Mouse (Mus musculus) ES-Bruce4 (cell line): ENCODE results near the gene Ifi27l2a.

Source experiments
- CTCF ChIP-seq: IDR thresholded peaks from one replicate; pipeline ENCODE4 v1.8.1; 2011; ENCODE audit warnings: low read depth, low read length
- EP300 ChIP-seq: IDR thresholded peaks from 2 replicates; pipeline ENCODE4 v1.6.1; 2011; ENCODE audit warnings: low read depth, low read length; ENCODE audit not compliant: insufficient read depth
- POLR2A ChIP-seq: IDR thresholded peaks from one replicate; pipeline ENCODE4 v1.8.1; 2011; ENCODE audit warnings: low read length; ENCODE audit not compliant: insufficient read depth

DNA sequence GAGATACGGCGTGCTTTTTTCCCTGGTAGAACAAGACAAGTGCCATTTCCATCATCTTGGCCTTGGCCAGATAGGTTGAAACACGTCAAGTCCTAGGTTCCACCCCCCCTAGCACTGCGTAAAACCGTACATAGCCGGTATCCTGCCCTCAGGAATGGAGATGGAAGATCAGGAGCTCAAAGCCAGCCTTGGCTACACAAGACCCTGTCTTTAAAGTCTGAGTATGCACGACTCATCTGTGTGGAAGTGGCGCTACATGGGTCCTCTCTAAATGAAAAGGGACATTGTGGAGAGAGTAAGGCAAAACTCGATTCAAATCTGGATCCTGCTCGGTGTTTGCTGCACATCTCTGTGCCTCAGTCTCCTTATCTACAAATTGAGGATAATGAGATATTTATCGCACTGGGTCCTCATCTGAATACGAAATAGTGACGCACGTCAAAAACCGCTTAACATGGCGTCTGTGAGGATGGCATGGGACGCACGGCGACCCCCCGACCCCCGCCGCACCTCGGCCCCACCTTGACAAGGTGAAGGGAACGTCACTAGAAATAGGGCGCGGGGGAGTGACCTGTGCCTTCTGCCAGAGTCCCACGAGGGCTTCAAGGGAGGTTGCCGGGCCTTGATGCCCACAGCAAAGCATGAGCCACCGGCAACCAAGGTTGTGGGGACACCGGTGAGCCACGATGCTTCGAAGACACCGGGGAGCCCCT lies 18.3 kb downstream of the Ifi27l2a start:
- TF ChIP-seq POLR2A (no peak), CTCF (no peak), EP300 (no peak)
